ENCODE assay signal across 9 mouse cellular contexts in the genomic region with DNA sequence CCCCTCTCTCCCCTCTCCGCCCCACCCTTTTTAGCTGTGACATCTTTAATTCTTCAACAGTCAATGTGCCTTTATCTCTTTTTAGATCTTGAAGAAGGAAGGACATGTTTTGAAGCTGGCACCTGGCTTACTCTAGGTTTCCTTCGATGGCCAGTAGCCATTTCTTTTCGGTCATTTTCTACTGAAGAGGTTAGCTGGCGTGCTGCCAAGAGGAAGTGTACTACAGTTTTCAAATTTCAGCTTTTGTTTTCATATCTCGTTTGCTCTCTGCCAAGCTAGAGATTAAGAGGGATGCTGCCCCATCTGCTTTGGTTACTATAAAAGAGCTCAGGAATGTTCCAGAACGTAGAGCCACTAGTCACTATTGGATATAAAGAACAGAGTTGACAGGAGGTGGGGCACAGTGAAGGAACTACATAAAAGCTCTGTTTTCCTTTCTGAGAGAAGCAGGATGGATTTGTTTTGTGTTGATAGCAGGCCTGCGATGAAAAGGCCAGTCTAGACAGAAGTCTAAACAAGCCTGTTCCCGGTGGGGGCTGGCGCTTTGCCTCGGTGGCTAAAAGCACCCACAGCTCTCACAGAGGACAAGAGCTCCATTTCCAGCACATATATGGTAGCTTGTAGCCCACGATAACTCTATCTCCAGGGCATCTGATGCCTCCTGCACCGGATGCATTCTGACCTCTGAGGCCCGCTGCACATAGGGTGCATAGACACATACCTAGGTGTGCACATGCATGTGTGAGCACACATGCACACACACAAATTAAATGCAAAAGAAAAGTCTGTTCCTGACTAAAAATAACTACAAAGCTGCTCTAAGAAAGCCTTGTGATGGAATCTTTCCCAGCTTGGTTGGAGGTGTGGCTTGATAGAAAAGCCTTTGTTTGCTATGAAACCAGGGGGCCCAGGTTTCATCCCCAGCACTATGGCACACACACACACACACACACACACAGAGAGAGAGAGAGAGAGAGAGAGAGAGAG. TPM values are rescaled to one million over a fixed set of nuclear protein-coding genes. Genes with fewer than 3 reads are reported as not detected.
DNase-seq lines count a peak whose midpoint lies in the region; ATAC-seq lines count a peak whose summit lies in the region.
"Had no signal": no experiment of that assay in that cellular context is flagged by ENCODE, and none has a peak within 500 bp of the region (broad histone marks: within the 10 kb centered on the region; RNA-seq: fewer than 3 reads in every experiment).

No protein-coding gene starts in this region.

- ATAC-seq in megakaryocyte progenitor cell, adult 5-6 weeks (replicated peaks; ENCODE audit: poor library complexity), result peak; percentile 42
- ATAC-seq: Patski had no signal

- H3K4me3 ChIP-seq in embryonic facial prominence, embryonic 10.5 days, result peak overlapping the region; percentile 12; the same call in 1 of the 2 replicates
- no peak overlapping the region for H3K4me3 ChIP-seq in limb, embryonic 10.5 days

- WGBS in embryonic facial prominence, embryonic 10.5 days, result 52% methylated on average over 13 of the region's 13 CpGs
- 70% methylated on average over 13 of the region's 13 CpGs for WGBS in limb, embryonic 10.5 days

- H3K9me3 ChIP-seq in embryonic facial prominence, embryonic 10.5 days, result no peaks in the 10 kb centered on the region
- H3K9me3 ChIP-seq in limb, embryonic 10.5 days (replicated peaks), result no peaks in the 10 kb centered on the region

- 0 out of 2 replicates have a peak, but pooled peaks cover 2% of the 10 kb centered on the region for H3K27me3 ChIP-seq in embryonic facial prominence, embryonic 10.5 days (replicated peaks; ENCODE audit: low read depth, poor library complexity, severe bottlenecking)
- H3K27me3 ChIP-seq in limb, embryonic 10.5 days (ENCODE audit: low read depth, poor library complexity, severe bottlenecking), result no peaks in the 10 kb centered on the region
- H3K27me3 ChIP-seq: Patski had no signal

- H3K4me1 ChIP-seq in embryonic facial prominence, embryonic 10.5 days, result peaks cover 38% of the 10 kb centered on the region
- H3K4me1 ChIP-seq in limb, embryonic 10.5 days, result peaks cover 29% of the 10 kb centered on the region

- no peaks in the 10 kb centered on the region for H3K36me3 ChIP-seq in embryonic facial prominence, embryonic 10.5 days (replicated peaks)
- no peaks in the 10 kb centered on the region for H3K36me3 ChIP-seq in limb, embryonic 10.5 days

- peak overlapping the region; percentile 77 for H3K27ac ChIP-seq in embryonic facial prominence, embryonic 10.5 days (replicated peaks)
- H3K27ac ChIP-seq in limb, embryonic 10.5 days, result peak overlapping the region; percentile 61; the same call in 1 of the 2 replicates

- peak; percentile 49 to 62 for DNase-seq in cerebellum, postnatal 14 days
- DNase-seq in cerebellum, adult 11-12 months, result no peak
- DNase-seq in CD4-positive helper T cell, adult 2 months (ENCODE audit: low read depth, low spot score), result peak; percentile 74
- DNase-seq in embryonic facial prominence, embryonic 10.5 days (ENCODE audit: low spot score), result peak; percentile 32
- peak; percentile 69 to 73 for DNase-seq in heart, postnatal 36 days
- no peak for DNase-seq in limb, embryonic 10.5 days (ENCODE audit: low spot score)
- DNase-seq in spleen, postnatal 4 days (ENCODE audit: low spot score in 2 of 2), result peak; percentile 60 to 86

- intact Hi-C loops in heart, postnatal 36 days (cut with DNase I), result no loop called here

RNA-seq across cellular contexts. Expression of gene Chd2, which starts 42.7 kb away (rescaled TPM):
- 49.2 and 54.8 TPM in 2 replicates for polyA plus RNA-seq in embryonic facial prominence, embryonic 10.5 days (2016; fragmentation: Nextera tagmentation; extraction: Ambion mirVana)
- 10 to 100 TPM; 49.0 to 52.1 TPM for total RNA-seq in heart, postnatal 36 days (2021)
- 33.7 and 53.2 TPM in 2 replicates for polyA plus RNA-seq in limb, embryonic 10.5 days (2016; fragmentation: Nextera tagmentation; extraction: Ambion mirVana)
- total RNA-seq in megakaryocyte progenitor cell, adult 5-6 weeks (2015), result 46.8 and 54.3 TPM in 2 replicates
- total RNA-seq in megakaryocyte progenitor cell, adult 5-6 weeks (2017), result 82.2 and 117 TPM in 2 replicates

Comparison
In these comparisons a context has a peak if more than half of its experiments do, and no peak if none do; other contexts are left out.
1. DNase-seq: peak in cerebellum, postnatal 14 days (2 of 2), CD4-positive helper T cell, adult 2 months (single experiment), embryonic facial prominence, embryonic 10.5 days (single experiment), heart, postnatal 36 days (2 of 2) and spleen, postnatal 4 days (2 of 2); none in cerebellum, adult 11-12 months (single experiment) and limb, embryonic 10.5 days (single experiment).